In the genomic region with DNA sequence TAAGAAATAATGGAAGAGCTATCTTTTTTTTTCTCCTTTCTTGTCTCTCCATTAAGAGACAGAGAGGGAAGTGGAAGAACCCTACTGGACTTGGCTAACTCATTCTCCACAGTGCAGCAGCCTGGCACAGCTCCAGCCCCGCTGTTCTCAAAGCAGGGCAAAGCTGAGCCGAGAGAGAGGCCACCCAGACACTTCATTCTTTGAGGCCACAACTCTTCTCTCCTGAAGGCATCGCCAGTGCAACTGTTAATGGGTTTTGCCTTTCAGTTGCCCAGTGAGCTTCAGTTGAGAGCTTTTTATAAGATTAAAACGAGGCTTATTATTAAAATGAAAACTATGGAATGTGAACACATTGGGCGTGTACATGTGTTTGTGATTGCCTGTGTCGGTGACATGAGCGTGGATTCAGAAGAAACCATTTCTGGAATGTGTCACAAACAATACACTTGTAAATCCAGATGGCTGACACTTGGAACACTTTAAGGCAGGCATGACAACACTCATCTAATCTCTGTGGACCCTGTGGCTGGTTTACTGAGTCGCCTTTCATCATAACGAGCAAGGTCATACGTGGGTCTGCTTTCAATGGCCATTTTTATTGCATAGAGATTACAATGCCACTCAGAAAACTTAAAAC, we compare ENCODE assay signal across 7 mouse cellular contexts.
DNase-seq lines count a peak whose midpoint lies in the region; ATAC-seq lines count a peak whose summit lies in the region.

No protein-coding gene starts in this region.

- no peak overlapping the region for H3K27ac ChIP-seq in midbrain, embryonic 12.5 days (replicated peaks)
- no peak overlapping the region for H3K27ac ChIP-seq in midbrain, embryonic 16.5 days (ENCODE audit: low read length)

- H3K4me3 ChIP-seq in midbrain, embryonic 12.5 days, result no peak overlapping the region
- H3K4me3 ChIP-seq in midbrain, embryonic 16.5 days (ENCODE audit: low read depth, low read length), result no peak overlapping the region

- DNase-seq in cerebellum, adult 18-20 months, result peak; percentile 78 to 80
- peak; percentile 34 for DNase-seq in forelimb bud, embryonic 11.5 days (ENCODE audit: low read depth, low spot score)
- DNase-seq in kidney, postnatal 25 days, result peak; percentile 73
- peak; percentile 17 for DNase-seq in ovary, postnatal 14 days (ENCODE audit: low spot score)
- DNase-seq in spleen, adult 12 weeks (ENCODE audit: low spot score), result no peak

- no peak overlapping the region for H3K4me2 ChIP-seq in midbrain, embryonic 12.5 days (replicated peaks)
- H3K4me2 ChIP-seq in midbrain, embryonic 16.5 days (ENCODE audit: low read length), result no peak overlapping the region

- WGBS in midbrain, embryonic 12.5 days, result 44% methylated on average over 10 of the region's 10 CpGs
- WGBS in midbrain, embryonic 16.5 days, result 16% methylated on average over 10 of the region's 10 CpGs

- ATAC-seq in midbrain, embryonic 12.5 days (ENCODE audit: low FRiP score, low read depth), result 0 out of 2 replicates have a peak, but pooled peaks have one; percentile 73
- no peak for ATAC-seq in midbrain, embryonic 16.5 days

- H3K9ac ChIP-seq in midbrain, embryonic 12.5 days (replicated peaks), result no peak overlapping the region
- no peak overlapping the region for H3K9ac ChIP-seq in midbrain, embryonic 16.5 days (ENCODE audit: low read depth, low read length)

- H3K9me3 ChIP-seq in midbrain, embryonic 12.5 days, result no peaks in the 10 kb centered on the region
- H3K9me3 ChIP-seq in midbrain, embryonic 16.5 days (replicated peaks; ENCODE audit: control insufficient read depth, low read length, poor library complexity, severe bottlenecking), result no peaks in the 10 kb centered on the region

- H3K27me3 ChIP-seq in midbrain, embryonic 12.5 days, result no peaks in the 10 kb centered on the region
- H3K27me3 ChIP-seq in midbrain, embryonic 16.5 days (ENCODE audit: control insufficient read depth, insufficient read depth, low read depth, low read length), result no peaks in the 10 kb centered on the region; the same call in 1 of the 2 replicates

- H3K36me3 ChIP-seq in midbrain, embryonic 12.5 days, result no peaks in the 10 kb centered on the region
- no peaks in the 10 kb centered on the region for H3K36me3 ChIP-seq in midbrain, embryonic 16.5 days (ENCODE audit: control insufficient read depth, insufficient read depth, low read length)

- H3K4me1 ChIP-seq in midbrain, embryonic 12.5 days, result peaks cover 17% of the 10 kb centered on the region; the same call in 1 of the 2 replicates
- peaks cover 7% of the 10 kb centered on the region; the same call in 1 of the 2 replicates for H3K4me1 ChIP-seq in midbrain, embryonic 16.5 days (ENCODE audit: control insufficient read depth, insufficient read depth, low read length)
